Mouse (Mus musculus) E14TG2a.4 (cell line): ENCODE results near the gene Zscan5b.
"Not testable (repeated sequence)": the region's sequence is repeated elsewhere in the genome, so short reads cannot be mapped to it uniquely, and the experiment has no call there.

ENCODE experiments used
- H3K27me3 ChIP-seq: 2 replicates; pipeline ENCODE4 v1.6.1; 2014; ENCODE audit warnings: low read length, control low read depth; ENCODE audit not compliant: insufficient read depth
- H3K36me3 ChIP-seq: 2 replicates; pipeline ENCODE4 v1.6.1; 2014; ENCODE audit warnings: low read length, control low read depth; ENCODE audit not compliant: insufficient read depth
- H3K4me1 ChIP-seq: replicated peaks from 2 replicates; pipeline ENCODE4 v1.6.1; 2014; ENCODE audit warnings: low read depth, low read length, control low read depth
- H3K4me3 ChIP-seq: replicated peaks from 2 replicates; pipeline ENCODE4 v1.5.1; 2014; ENCODE audit warnings: mild to moderate bottlenecking, low read length
- H3K9me3 ChIP-seq: 2 replicates; pipeline ENCODE4 v1.6.1; 2014; ENCODE audit warnings: low read length, control low read depth
- CTCF ChIP-seq: conservative IDR thresholded peaks from 2 replicates; pipeline ENCODE4 v1.5.1; 2014; ENCODE audit warnings: low read length
- NANOG ChIP-seq: IDR thresholded peaks from 2 replicates; pipeline ENCODE4 v1.6.1; 2014; ENCODE audit warnings: borderline replicate concordance, low read length, mixed read lengths
- POU5F1 ChIP-seq: IDR thresholded peaks from 2 replicates; pipeline ENCODE4 v1.6.1; 2014; ENCODE audit warnings: low read length, borderline replicate concordance

Zscan5b gene

GRCm38 (mm10) chr7:6258232-6259220 lies 36.4 kb downstream of the Zscan5b start:
- Histone ChIP-seq H3K36me3 (peaks cover 34% of the 10 kb centered on the region), H3K4me1 (peaks cover 49% of the 10 kb centered on the region), H3K4me3 (peak overlapping the region; percentile 73), H3K27me3 (no peaks in the 10 kb centered on the region), H3K9me3 (peaks cover 57% of the 10 kb centered on the region)
- no peak for TF ChIP-seq CTCF
- TF ChIP-seq POU5F1 = peak; percentile 68
- peak; percentile 78 for TF ChIP-seq NANOG

DNA sequence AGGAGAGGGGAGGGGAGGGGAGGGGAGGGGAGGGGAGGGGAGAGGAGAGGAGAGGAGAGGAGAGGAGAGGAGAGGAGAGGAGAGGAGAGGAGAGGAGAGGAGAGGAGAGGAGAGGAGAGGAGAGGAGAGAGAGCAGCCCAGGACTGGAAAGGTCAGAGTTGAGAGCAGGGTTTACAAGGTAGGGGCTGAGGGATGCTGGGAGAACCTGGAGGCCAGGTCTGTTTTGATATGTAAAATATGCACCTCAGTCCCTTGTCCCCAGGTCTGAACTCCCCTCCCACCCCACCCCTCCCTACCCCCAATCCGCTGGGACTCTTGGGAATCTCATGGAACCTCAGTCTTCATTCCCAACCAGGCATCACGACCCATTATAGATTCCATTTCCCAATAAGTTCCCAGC lies 37.9 kb downstream of the Zscan5b start:
- Histone ChIP-seq H3K9me3 (peaks cover 45% of the 10 kb centered on the region), H3K4me3 (peak overlapping the region; percentile 51; the same call in 1 of the 2 replicates), H3K36me3 (peaks cover 44% of the 10 kb centered on the region), H3K4me1 (peaks cover 51% of the 10 kb centered on the region)
- H3K27me3 ChIP-seq = not testable (repeated sequence)

DNA sequence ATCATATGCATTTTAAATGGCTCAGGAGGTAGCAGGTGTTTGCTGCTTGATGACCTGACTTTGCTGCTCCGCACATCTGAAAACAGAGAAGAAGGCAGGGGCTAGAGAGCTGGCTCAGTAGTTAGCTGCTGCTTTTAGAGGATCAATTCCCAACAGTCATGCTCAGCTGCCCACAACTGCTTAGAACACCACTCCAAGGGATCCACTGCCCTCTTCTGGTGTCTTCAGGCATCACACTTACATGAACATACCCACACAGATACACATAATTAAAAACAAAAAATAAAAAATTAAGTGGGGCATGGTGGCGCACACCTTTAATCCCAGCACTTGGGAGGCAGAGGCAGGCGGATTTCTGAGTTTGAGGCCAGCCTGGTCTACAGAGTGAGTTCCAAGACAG lies 40.0 kb downstream of the Zscan5b start:
- Histone ChIP-seq H3K4me1 (peaks cover 63% of the 10 kb centered on the region), H3K9me3 (peaks cover 24% of the 10 kb centered on the region), H3K27me3 (no peaks in the 10 kb centered on the region), H3K36me3 (peaks cover 34% of the 10 kb centered on the region), H3K4me3 (no peak overlapping the region)
- TF ChIP-seq POU5F1 (no peak), CTCF (peak; percentile 57)

DNA sequence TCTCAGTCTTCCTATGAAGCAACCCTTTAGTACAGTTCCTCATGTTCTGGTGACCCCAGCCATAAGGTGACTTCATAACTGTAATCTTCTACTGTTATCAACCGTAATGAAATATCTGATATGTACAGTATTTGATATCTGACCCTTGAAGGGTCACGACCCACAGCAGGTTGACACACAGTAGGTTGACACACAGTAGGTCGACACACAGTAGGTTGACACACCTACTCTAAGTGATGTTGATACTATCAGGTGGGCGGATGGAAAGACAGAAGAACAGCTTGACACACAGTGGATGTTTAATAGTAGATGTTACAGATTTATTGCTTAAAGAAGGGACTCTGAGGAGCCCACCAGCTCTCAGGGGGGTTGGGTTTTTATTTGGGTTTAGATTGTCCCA lies 40.9 kb downstream of the Zscan5b start:
- TF ChIP-seq CTCF = no peak
- no peak for TF ChIP-seq POU5F1
- TF ChIP-seq NANOG = no peak
- Histone ChIP-seq H3K9me3 (peaks cover 15% of the 10 kb centered on the region), H3K27me3 (no peaks in the 10 kb centered on the region), H3K36me3 (peaks cover 30% of the 10 kb centered on the region), H3K4me1 (peaks cover 55% of the 10 kb centered on the region), H3K4me3 (no peak overlapping the region)

DNA sequence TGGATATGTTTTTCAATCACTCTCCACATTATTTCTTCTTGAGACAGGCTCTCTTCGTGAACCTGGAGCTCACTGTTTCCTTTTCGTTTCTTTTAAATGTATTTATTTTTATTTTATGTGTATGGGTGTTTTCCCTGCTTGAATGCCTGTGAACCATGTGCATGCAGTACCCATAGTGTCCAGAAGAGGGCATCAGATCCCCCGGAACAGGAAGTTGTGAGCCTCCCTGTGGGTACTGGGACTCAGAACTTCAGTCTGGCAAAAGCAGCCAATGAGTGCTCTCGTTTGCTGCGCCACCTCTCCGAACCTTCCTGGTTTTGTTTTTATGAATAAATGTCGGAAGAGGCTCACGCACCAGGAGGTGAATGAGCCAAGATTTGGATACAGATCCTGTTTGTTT lies 43.6 kb downstream of the Zscan5b start:
- H3K36me3 ChIP-seq = peaks cover 30% of the 10 kb centered on the region
- H3K27me3 ChIP-seq = no peaks in the 10 kb centered on the region
- TF ChIP-seq CTCF = peak; percentile 97
- TF ChIP-seq POU5F1 = no peak
- peaks cover 9% of the 10 kb centered on the region for H3K9me3 ChIP-seq
- peak overlapping the region; percentile 50 for H3K4me3 ChIP-seq
- peaks cover 53% of the 10 kb centered on the region for H3K4me1 ChIP-seq

GRCm38 (mm10) chr7:6277906-6278305 lies 55.8 kb downstream of the Zscan5b start:
- Histone ChIP-seq H3K4me3 (no peak overlapping the region), H3K9me3 (no peaks in the 10 kb centered on the region), H3K27me3 (no peaks in the 10 kb centered on the region), H3K4me1 (peaks cover 46% of the 10 kb centered on the region), H3K36me3 (peaks cover 10% of the 10 kb centered on the region; the same call in 1 of the 2 replicates)
- TF ChIP-seq CTCF (no peak), POU5F1 (no peak), NANOG (no peak)

DNA sequence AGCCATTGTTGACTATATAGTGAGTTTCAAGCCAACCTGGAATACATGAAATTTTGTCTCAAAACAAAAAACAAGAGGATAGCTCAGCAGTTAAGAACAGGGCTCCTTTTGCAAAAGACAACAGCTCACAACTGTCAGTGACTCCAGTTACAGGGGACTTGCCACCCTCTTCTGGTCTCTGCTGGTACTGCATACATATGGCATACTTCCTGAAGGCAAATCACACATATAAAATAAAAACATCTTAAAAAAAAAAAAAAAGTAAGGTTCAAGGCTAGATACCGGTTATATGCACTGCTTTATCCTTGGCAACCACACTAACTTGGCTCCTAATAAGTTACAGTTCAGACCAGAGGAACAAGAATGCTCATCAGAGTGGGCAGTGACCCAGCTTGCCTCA lies 60.7 kb downstream of the Zscan5b start:
- Histone ChIP-seq H3K36me3 (no peaks in the 10 kb centered on the region), H3K27me3 (no peaks in the 10 kb centered on the region), H3K9me3 (no peaks in the 10 kb centered on the region), H3K4me1 (peaks cover 67% of the 10 kb centered on the region), H3K4me3 (peak overlapping the region; percentile 77)
- TF ChIP-seq NANOG (no peak), POU5F1 (no peak), CTCF (peak; percentile 77)

DNA sequence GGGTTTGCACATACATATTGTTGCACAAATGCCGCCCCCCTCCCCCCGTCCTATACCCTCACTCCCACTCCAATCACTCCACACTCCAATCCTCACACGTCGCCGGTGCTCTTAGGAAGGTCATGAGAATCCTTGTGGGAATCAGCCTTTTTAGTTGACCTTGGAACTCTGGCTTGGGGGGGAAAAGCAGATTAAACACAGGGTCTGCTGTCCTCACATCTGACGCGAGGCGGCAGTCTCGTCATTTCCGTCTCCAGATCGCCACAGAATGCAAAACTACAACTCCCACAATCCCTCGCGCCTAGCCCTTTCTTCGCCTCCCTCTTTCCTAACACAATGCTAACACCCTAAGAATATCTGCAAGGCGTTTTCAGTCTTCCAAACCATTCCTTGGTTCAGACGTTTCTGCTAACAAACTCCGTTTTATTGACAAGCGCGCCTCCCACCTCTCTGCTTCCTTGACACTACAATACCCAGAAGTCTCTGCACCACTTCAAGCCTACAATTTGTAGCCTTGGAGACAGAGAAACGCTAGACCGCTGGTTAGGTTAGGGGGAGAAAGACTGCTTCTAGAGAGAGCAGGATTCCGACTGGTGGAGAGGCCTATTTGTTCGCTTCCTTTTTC lies 61.5 kb downstream of the Zscan5b start:
- Histone ChIP-seq H3K27me3 (no peaks in the 10 kb centered on the region), H3K4me1 (peaks cover 61% of the 10 kb centered on the region), H3K4me3 (peak overlapping the region; percentile 77), H3K9me3 (no peaks in the 10 kb centered on the region), H3K36me3 (no peaks in the 10 kb centered on the region)
- TF ChIP-seq NANOG (no peak), CTCF (peak; percentile 48)

DNA sequence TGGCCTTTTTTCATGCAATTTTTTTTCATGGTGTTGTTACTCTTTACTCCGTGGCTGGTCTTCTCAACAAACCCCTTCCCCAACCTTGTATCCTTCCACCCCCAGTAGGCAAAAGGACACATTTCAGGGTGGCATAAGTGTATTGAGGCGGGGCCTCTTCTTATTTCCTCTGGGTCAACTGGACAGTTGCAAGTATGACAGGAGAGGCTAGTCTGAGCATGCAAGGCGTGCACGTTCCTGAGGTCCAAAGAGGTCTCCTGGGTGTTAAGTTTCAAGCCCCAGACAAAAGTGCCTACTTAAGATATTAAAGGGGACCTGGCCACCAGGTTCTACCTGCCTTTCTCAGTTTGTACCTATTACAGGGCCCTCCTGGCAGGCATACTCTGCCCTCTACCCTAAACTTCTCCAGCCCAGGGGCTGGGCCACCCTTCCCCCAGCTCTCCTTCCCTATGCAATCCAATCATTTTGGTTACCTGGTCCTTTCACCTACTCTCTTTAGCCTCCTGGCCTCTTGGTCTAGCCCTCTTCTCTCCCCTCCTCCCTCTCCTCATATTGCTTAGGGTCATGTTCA lies 62.4 kb downstream of the Zscan5b start:
- H3K4me1 ChIP-seq = peaks cover 60% of the 10 kb centered on the region
- no peak for TF ChIP-seq POU5F1
- no peak for TF ChIP-seq NANOG
- no peak for TF ChIP-seq CTCF
- H3K9me3 ChIP-seq = no peaks in the 10 kb centered on the region
- H3K4me3 ChIP-seq = no peak overlapping the region
- H3K27me3 ChIP-seq = no peaks in the 10 kb centered on the region
- 0 out of 2 replicates have a peak, but pooled peaks cover under 1% of the 10 kb centered on the region for H3K36me3 ChIP-seq
